Mouse (Mus musculus): ENCODE data around the gene Usp2. TPM values are rescaled to one million over a fixed set of nuclear protein-coding genes. Genes with fewer than 3 reads are reported as not detected.

The Usp2 gene
- polyA plus RNA-seq, 1 experiment, result 50.9 TPM

GRCm38 (mm10) chr9:44126746-44127145, 59.9 kb downstream of the Usp2 start:
- peaks cover 3% of the 10 kb centered on the region; the same call in 1 of the 2 replicates for H3K4me1 ChIP-seq (ENCODE audit: control insufficient read depth, insufficient read depth, low read length)
- H3K4me3 ChIP-seq (ENCODE audit: insufficient read depth, low read length), result no peak overlapping the region
- TF ChIP-seq POLR2A (IDR thresholded peaks at IDR 0.05; ENCODE audit: extremely low read depth, insufficient read depth, low read length) (no peak), CTCF (IDR thresholded peaks at IDR 0.05; ENCODE audit: extremely low read depth, insufficient read depth, low read length) (no peak)
- H3K27ac ChIP-seq (ENCODE audit: insufficient read depth, low read length), result no peak overlapping the region

GRCm38 (mm10) chr9:44127351-44127801, 60.6 kb downstream of the Usp2 start:
- TF ChIP-seq POLR2A (IDR thresholded peaks at IDR 0.05; ENCODE audit: extremely low read depth, insufficient read depth, low read length) (no peak), CTCF (IDR thresholded peaks at IDR 0.05; ENCODE audit: extremely low read depth, insufficient read depth, low read length) (no peak)
- Histone ChIP-seq H3K4me1 (ENCODE audit: control insufficient read depth, insufficient read depth, low read length) (peaks cover 3% of the 10 kb centered on the region; the same call in 1 of the 2 replicates), H3K4me3 (ENCODE audit: insufficient read depth, low read length) (no peak overlapping the region), H3K27ac (ENCODE audit: insufficient read depth, low read length) (no peak overlapping the region)

DNA sequence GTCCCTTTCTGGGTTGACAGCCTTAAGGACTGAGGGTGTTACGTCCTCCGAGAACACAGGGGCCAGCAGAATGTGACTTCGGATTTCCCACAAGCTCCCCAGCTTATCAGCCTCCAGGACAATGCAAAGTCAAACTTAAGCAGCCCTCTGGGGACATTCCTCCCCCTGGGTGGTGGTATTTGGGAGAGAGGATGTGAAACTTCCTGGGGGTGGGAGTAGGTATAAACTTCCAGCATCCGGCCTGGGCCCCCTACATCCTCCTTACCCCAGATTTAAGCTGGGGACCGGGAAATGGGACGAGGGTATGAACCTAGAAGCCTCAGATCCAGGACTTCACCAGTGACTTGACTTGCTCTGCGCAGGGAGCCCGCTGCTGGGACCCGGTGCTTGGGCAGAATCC, 62.8 kb downstream of the Usp2 start:
- H3K27ac ChIP-seq (ENCODE audit: insufficient read depth, low read length), result peak overlapping the region; percentile 63
- peak overlapping the region; percentile 17; the same call in 1 of the 2 replicates for H3K4me3 ChIP-seq (ENCODE audit: insufficient read depth, low read length)
- TF ChIP-seq CTCF (IDR thresholded peaks at IDR 0.05; ENCODE audit: extremely low read depth, insufficient read depth, low read length), result no peak
- TF ChIP-seq POLR2A (IDR thresholded peaks at IDR 0.05; ENCODE audit: extremely low read depth, insufficient read depth, low read length), result no peak
- H3K4me1 ChIP-seq (ENCODE audit: control insufficient read depth, insufficient read depth, low read length), result peaks cover 3% of the 10 kb centered on the region; the same call in 1 of the 2 replicates

- Histone ChIP-seq H3K4me1 (ENCODE audit: control insufficient read depth, insufficient read depth, low read length) (peaks cover 3% of the 10 kb centered on the region; the same call in 1 of the 2 replicates), H3K27ac (ENCODE audit: insufficient read depth, low read length) (peak overlapping the region; percentile 82), H3K4me3 (ENCODE audit: insufficient read depth, low read length) (peak overlapping the region; percentile 17; the same call in 1 of the 2 replicates)
- no peak for TF ChIP-seq POLR2A (IDR thresholded peaks at IDR 0.05; ENCODE audit: extremely low read depth, insufficient read depth, low read length)
- no peak for TF ChIP-seq CTCF (IDR thresholded peaks at IDR 0.05; ENCODE audit: extremely low read depth, insufficient read depth, low read length)
These were observed 63.2 kb downstream of the Usp2 start for GRCm38 (mm10) chr9:44130034-44130433.

GRCm38 (mm10) chr9:44130581-44131275, 63.9 kb downstream of the Usp2 start:
- Histone ChIP-seq H3K4me3 (ENCODE audit: insufficient read depth, low read length) (peak overlapping the region; percentile 17; the same call in 1 of the 2 replicates), H3K27ac (ENCODE audit: insufficient read depth, low read length) (peak overlapping the region; percentile 82), H3K4me1 (ENCODE audit: control insufficient read depth, insufficient read depth, low read length) (peaks cover 3% of the 10 kb centered on the region; the same call in 1 of the 2 replicates)
- TF ChIP-seq CTCF (IDR thresholded peaks at IDR 0.05; ENCODE audit: extremely low read depth, insufficient read depth, low read length) (no peak), POLR2A (IDR thresholded peaks at IDR 0.05; ENCODE audit: extremely low read depth, insufficient read depth, low read length) (no peak)

DNA sequence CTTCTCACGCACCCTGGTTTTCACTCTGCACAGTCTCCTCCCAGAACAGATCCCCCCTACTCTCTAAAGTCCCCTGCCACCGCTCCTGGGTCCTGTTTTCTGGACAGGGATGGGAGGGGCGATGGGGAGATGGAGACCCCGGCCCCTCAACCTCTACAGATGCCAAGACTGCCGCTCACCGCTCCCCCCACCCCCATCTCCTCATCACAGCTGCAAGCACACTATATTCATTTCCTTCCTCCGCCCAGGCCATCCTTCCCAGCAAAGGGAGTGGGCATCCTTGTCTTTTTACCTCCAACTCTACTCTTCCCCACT, 64.4 kb downstream of the Usp2 start:
- H3K4me3 ChIP-seq (ENCODE audit: insufficient read depth, low read length), result no peak overlapping the region
- no peak for TF ChIP-seq POLR2A (IDR thresholded peaks at IDR 0.05; ENCODE audit: extremely low read depth, insufficient read depth, low read length)
- TF ChIP-seq CTCF (IDR thresholded peaks at IDR 0.05; ENCODE audit: extremely low read depth, insufficient read depth, low read length), result no peak
- H3K4me1 ChIP-seq (ENCODE audit: control insufficient read depth, insufficient read depth, low read length), result peaks cover 2% of the 10 kb centered on the region; the same call in 1 of the 2 replicates
- H3K27ac ChIP-seq (ENCODE audit: insufficient read depth, low read length), result peak overlapping the region; percentile 57

DNA sequence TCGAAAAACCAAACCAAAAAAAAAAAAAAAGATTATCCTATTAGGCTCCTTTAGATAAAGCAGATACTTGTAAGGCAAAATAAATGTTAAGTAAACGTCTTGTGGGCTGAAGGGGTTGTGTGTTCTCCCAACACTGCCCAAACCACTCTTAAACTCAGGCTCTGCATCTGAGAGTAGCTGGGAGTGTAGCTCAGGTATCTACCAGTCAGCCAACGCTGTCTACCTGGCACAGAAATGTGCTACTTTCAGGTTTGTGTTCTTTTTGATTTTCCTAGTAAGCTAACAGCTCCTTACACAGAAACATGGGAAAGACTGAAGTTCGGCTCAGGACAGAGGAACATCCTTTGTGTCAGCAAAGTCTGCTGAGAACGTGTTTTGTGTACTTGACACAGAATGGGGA, 65.4 kb downstream of the Usp2 start:
- no peak for TF ChIP-seq CTCF (IDR thresholded peaks at IDR 0.05; ENCODE audit: extremely low read depth, insufficient read depth, low read length)
- no peak for TF ChIP-seq POLR2A (IDR thresholded peaks at IDR 0.05; ENCODE audit: extremely low read depth, insufficient read depth, low read length)
- Histone ChIP-seq H3K27ac (ENCODE audit: insufficient read depth, low read length) (no peak overlapping the region), H3K4me1 (ENCODE audit: control insufficient read depth, insufficient read depth, low read length) (no peaks in the 10 kb centered on the region), H3K4me3 (ENCODE audit: insufficient read depth, low read length) (no peak overlapping the region)

- TF ChIP-seq CTCF (IDR thresholded peaks at IDR 0.05; ENCODE audit: extremely low read depth, insufficient read depth, low read length) (no peak), POLR2A (IDR thresholded peaks at IDR 0.05; ENCODE audit: extremely low read depth, insufficient read depth, low read length) (no peak)
- H3K4me3 ChIP-seq (ENCODE audit: insufficient read depth, low read length), result no peak overlapping the region
- H3K4me1 ChIP-seq (ENCODE audit: control insufficient read depth, insufficient read depth, low read length), result no peaks in the 10 kb centered on the region
- H3K27ac ChIP-seq (ENCODE audit: insufficient read depth, low read length), result peak overlapping the region; percentile 64; the same call in 1 of the 2 replicates
These were observed 66.5 kb downstream of the Usp2 start for GRCm38 (mm10) chr9:44133287-44133686.

DNA sequence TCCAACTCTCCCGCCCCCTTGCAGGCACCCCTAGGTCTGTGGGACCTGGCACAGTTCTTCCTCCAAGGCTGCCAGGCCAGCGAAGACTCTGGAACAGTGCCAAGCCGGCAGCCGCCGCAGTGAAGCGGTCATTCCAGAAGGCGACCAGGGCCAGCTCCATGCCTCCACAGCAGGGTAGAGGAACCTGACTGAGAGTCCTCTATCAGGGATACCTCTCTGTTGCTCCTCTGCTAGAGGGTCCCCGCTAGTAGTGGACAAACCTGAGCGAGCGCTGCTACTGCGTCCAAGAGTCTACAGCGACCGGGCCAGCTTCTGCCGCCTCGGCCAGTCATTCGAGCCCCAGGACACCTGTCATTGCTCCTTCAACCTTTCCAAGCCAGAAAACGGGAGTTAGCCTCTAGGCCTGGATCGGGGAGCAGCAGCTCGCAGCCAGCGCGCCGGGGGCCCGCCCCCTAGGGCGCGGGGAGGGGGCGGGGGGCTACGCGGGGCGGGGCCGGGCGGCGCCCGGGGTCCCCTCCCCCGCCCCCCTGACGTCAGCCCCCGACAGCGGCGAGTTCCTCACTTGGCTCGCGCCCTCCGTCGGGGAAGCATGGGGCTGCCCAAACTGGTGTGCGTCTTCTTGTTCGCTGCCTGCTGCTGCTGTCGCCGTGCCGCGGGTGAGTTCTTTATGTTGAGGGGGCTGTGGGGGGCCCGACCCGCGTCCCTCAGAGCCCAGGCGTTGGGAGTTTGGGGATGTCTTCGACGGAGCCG, 67.5 kb downstream of the Usp2 start, which contains the start of gene Mcam:
Gene Mcam, plus strand, starts transcription at position 369 of the 750 bp plus-strand sequence.
- Histone ChIP-seq H3K4me3 (ENCODE audit: insufficient read depth, low read length) (peak within 1 kb of the TSS; percentile 45), H3K4me1 (ENCODE audit: control insufficient read depth, insufficient read depth, low read length) (no peaks in the 10 kb centered on the region), H3K27ac (ENCODE audit: insufficient read depth, low read length) (peak within 1 kb of the TSS; percentile 78)
- 0 out of 2 replicates have a peak, but pooled peaks have one; percentile 10 for TF ChIP-seq POLR2A (IDR thresholded peaks at IDR 0.05; ENCODE audit: extremely low read depth, insufficient read depth, low read length)
- no peak for TF ChIP-seq CTCF (IDR thresholded peaks at IDR 0.05; ENCODE audit: extremely low read depth, insufficient read depth, low read length)
